ENCODE assay signal across 8 mouse cellular contexts in the genomic region with DNA sequence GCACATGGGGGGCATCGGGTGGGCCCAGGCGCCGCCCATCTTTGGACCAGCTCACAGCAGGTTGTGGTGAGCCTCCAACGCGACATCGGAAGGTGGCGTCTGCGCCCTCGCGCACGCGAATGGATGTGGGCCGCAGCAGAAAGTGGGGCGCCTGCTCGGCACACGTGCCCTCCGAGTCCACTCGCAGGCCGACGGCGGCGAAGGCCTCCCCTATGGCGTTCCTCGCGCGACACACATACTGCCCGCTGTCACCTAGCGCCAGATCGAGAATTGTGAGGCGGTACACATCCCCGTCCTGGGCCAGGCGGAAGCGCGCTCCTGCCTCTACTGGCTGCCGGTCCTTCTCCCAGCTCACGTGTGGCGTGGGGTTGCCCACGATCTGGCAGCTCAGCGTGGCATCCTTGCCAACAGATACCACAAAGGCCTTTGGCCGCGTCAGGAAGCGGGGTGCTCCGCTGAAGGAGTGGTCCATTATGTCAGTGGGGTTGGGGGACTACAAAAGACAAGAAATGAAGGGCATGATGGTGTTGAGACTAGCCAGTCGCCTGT. TPM values are rescaled to one million over a fixed set of nuclear protein-coding genes. Genes with fewer than 3 reads are reported as not detected.
A peak's percentile ranks its signal among the peaks of the same experiment; 100 is the strongest.
DNase-seq lines count a peak whose midpoint lies in the region; ATAC-seq and TF ChIP-seq lines count a peak whose summit lies in the region.

A gene (minus strand): TSS at position 499 of the 549 bp plus-strand sequence.

- peak within 1 kb of the TSS; percentile 10; the same call in 1 of the 2 replicates for H3K4me3 ChIP-seq in liver, embryonic 11.5 days (ENCODE audit: low read depth, low read length)
- H3K4me3 ChIP-seq in liver, postnatal 0 days (ENCODE audit: low read depth, low read length): no peak within 1 kb of the TSS
- H3K4me3 ChIP-seq in forebrain, embryonic 10.5 days: peak within 1 kb of the TSS; percentile 39
- peak within 1 kb of the TSS; percentile 32 for H3K4me3 ChIP-seq in midbrain, embryonic 13.5 days (replicated peaks)
- no peak within 1 kb of the TSS for H3K4me3 ChIP-seq in cerebellum, adult 2 months (replicated peaks; ENCODE audit: insufficient read depth, low read depth, low read length)
- H3K4me3 ChIP-seq in kidney, adult 2 months (ENCODE audit: insufficient read depth, low read depth, low read length): no peak within 1 kb of the TSS

- no peak within 1 kb of the TSS for H3K9ac ChIP-seq in liver, embryonic 11.5 days (ENCODE audit: low read depth, low read length)
- H3K9ac ChIP-seq in liver, postnatal 0 days (replicated peaks): no peak within 1 kb of the TSS
- no peak within 1 kb of the TSS for H3K9ac ChIP-seq in midbrain, embryonic 13.5 days (replicated peaks)

- no peak for TF ChIP-seq CTCF in liver, postnatal 0 days (IDR thresholded peaks at IDR 0.05; ENCODE audit: low read depth)
- TF ChIP-seq CTCF in cerebellum, adult 2 months (IDR thresholded peaks at IDR 0.05; ENCODE audit: borderline replicate concordance, insufficient read depth, low read depth, low read length): no peak
- TF ChIP-seq CTCF in kidney, adult 2 months (conservative IDR thresholded peaks at IDR 0.05; ENCODE audit: insufficient read depth, insufficient read length, low read depth, low read length): no peak

- intact Hi-C loops in heart, postnatal 10 days (cut with DNase I): no loop called here

- no peak for TF ChIP-seq POLR2A in cerebellum, adult 2 months (IDR thresholded peaks at IDR 0.05; ENCODE audit: borderline replicate concordance, insufficient read depth, low read length)
- no peak for TF ChIP-seq POLR2A in kidney, adult 2 months (IDR thresholded peaks at IDR 0.05; ENCODE audit: low read depth, low read length)

- DNase-seq in liver, embryonic 11.5 days (ENCODE audit: low spot score): no peak
- DNase-seq in liver, postnatal 0 days: no peak
- no peak for DNase-seq in forebrain, embryonic 10.5 days (ENCODE audit: extremely low spot score, low spot score)
- DNase-seq in heart, postnatal 10 days: peak in 1 of 2 experiments; percentile 47
- no peak for DNase-seq in cerebellum, adult 2 months
- DNase-seq in ovary, postnatal 10 days (ENCODE audit: low spot score): no peak
- DNase-seq in kidney, adult 2 months: no peak

- H3K4me2 ChIP-seq in liver, embryonic 11.5 days: peak within 1 kb of the TSS; percentile 37
- no peak within 1 kb of the TSS for H3K4me2 ChIP-seq in liver, postnatal 0 days (ENCODE audit: low read depth, low read length)
- H3K4me2 ChIP-seq in midbrain, embryonic 13.5 days (replicated peaks): peak within 1 kb of the TSS; percentile 49

- 19% methylated on average over 44 of the region's 44 CpGs for WGBS in liver, embryonic 11.5 days
- WGBS in liver, postnatal 0 days (ENCODE audit: insufficient replicate concordance): 20% methylated on average over 44 of the region's 44 CpGs
- 17% methylated on average over 44 of the region's 44 CpGs for WGBS in forebrain, embryonic 10.5 days
- 18% methylated on average over 37 of the region's 44 CpGs for WGBS in midbrain, embryonic 13.5 days
- 13% methylated on average over 44 of the region's 44 CpGs for WGBS in cerebellum, adult 2 months
- 15% methylated on average over 44 of the region's 44 CpGs for WGBS in kidney, adult 2 months

- H3K27me3 ChIP-seq in liver, embryonic 11.5 days (replicated peaks; ENCODE audit: control insufficient read depth, insufficient read depth, low read length): peaks cover 76% of the 10 kb centered on the region
- peaks cover 52% of the 10 kb centered on the region for H3K27me3 ChIP-seq in liver, postnatal 0 days (ENCODE audit: insufficient read depth, low read length)
- H3K27me3 ChIP-seq in forebrain, embryonic 10.5 days (ENCODE audit: poor library complexity, severe bottlenecking): peaks cover 83% of the 10 kb centered on the region
- peaks cover 64% of the 10 kb centered on the region for H3K27me3 ChIP-seq in midbrain, embryonic 13.5 days
- H3K27me3 ChIP-seq in cerebellum, adult 2 months (ENCODE audit: control insufficient read depth, insufficient read depth, low read length): no peaks in the 10 kb centered on the region; the same call in 1 of the 2 replicates
- H3K27me3 ChIP-seq in kidney, adult 2 months (replicated peaks; ENCODE audit: control insufficient read depth, insufficient read depth, low read length): no peaks in the 10 kb centered on the region; the same call in 1 of the 2 replicates

- H3K27ac ChIP-seq in liver, embryonic 11.5 days (ENCODE audit: low read depth, low read length): no peak within 1 kb of the TSS
- no peak within 1 kb of the TSS for H3K27ac ChIP-seq in liver, postnatal 0 days (ENCODE audit: low read depth)
- H3K27ac ChIP-seq in forebrain, embryonic 10.5 days: no peak within 1 kb of the TSS
- H3K27ac ChIP-seq in midbrain, embryonic 13.5 days: no peak within 1 kb of the TSS
- no peak within 1 kb of the TSS for H3K27ac ChIP-seq in cerebellum, adult 2 months (ENCODE audit: insufficient read depth, low read length)
- H3K27ac ChIP-seq in kidney, adult 2 months (ENCODE audit: insufficient read depth, low read depth, low read length): no peak within 1 kb of the TSS

- peaks cover 3% of the 10 kb centered on the region; the same call in 1 of the 2 replicates for H3K4me1 ChIP-seq in liver, embryonic 11.5 days (replicated peaks; ENCODE audit: control insufficient read depth, insufficient read depth, low read length)
- 0 out of 2 replicates have a peak, but pooled peaks cover 2% of the 10 kb centered on the region for H3K4me1 ChIP-seq in liver, postnatal 0 days (ENCODE audit: insufficient read depth)
- H3K4me1 ChIP-seq in forebrain, embryonic 10.5 days: peaks cover 20% of the 10 kb centered on the region
- H3K4me1 ChIP-seq in midbrain, embryonic 13.5 days (replicated peaks): peaks cover 8% of the 10 kb centered on the region
- peaks cover 2% of the 10 kb centered on the region; the same call in 1 of the 2 replicates for H3K4me1 ChIP-seq in cerebellum, adult 2 months (ENCODE audit: control insufficient read depth, insufficient read depth, low read length)
- H3K4me1 ChIP-seq in kidney, adult 2 months (ENCODE audit: control insufficient read depth, insufficient read depth, low read length): no peaks in the 10 kb centered on the region

- no peaks in the 10 kb centered on the region for H3K9me3 ChIP-seq in liver, embryonic 11.5 days (ENCODE audit: control insufficient read depth, low read length)
- H3K9me3 ChIP-seq in liver, postnatal 0 days (ENCODE audit: low read length): no peaks in the 10 kb centered on the region
- no peaks in the 10 kb centered on the region for H3K9me3 ChIP-seq in forebrain, embryonic 10.5 days
- H3K9me3 ChIP-seq in midbrain, embryonic 13.5 days: no peaks in the 10 kb centered on the region

- ATAC-seq in liver, embryonic 11.5 days (replicated peaks; ENCODE audit: low FRiP score): no peak
- ATAC-seq in liver, postnatal 0 days: no peak
- no peak for ATAC-seq in midbrain, embryonic 13.5 days

- no peak for TF ChIP-seq EP300 in liver, postnatal 0 days (IDR thresholded peaks at IDR 0.05; ENCODE audit: low read depth)

- H3K36me3 ChIP-seq in liver, embryonic 11.5 days (ENCODE audit: control insufficient read depth, insufficient read depth, low read length): no peaks in the 10 kb centered on the region
- no peaks in the 10 kb centered on the region for H3K36me3 ChIP-seq in liver, postnatal 0 days (replicated peaks; ENCODE audit: insufficient read depth, low read length)
- no peaks in the 10 kb centered on the region for H3K36me3 ChIP-seq in forebrain, embryonic 10.5 days (replicated peaks)
- H3K36me3 ChIP-seq in midbrain, embryonic 13.5 days: no peaks in the 10 kb centered on the region
- no peaks in the 10 kb centered on the region for H3K36me3 ChIP-seq in kidney, adult 2 months (ENCODE audit: control insufficient read depth, insufficient read depth, low read length)

RNA-seq across cellular contexts. Expression of the gene that starts here (rescaled TPM):
- 0.64 and 1.2 TPM in 2 replicates for polyA plus RNA-seq in liver, embryonic 11.5 days (2014; fragmentation: Nextera tagmentation; extraction: Ambion mirVana)
- 0.31 and 0.49 TPM in 2 replicates for polyA plus RNA-seq in liver, postnatal 0 days (2015; fragmentation: Nextera tagmentation; extraction: Ambion mirVana)
- 0.01 TPM in 1 of 2 replicates, not detected in the other for polyA plus RNA-seq in forebrain, embryonic 10.5 days (2016; fragmentation: Nextera tagmentation; extraction: Ambion mirVana)
- total RNA-seq in heart, postnatal 10 days (2021): 100 to 1,000 TPM; 427 to 465 TPM
- polyA plus RNA-seq in midbrain, embryonic 13.5 days (2015; fragmentation: Nextera tagmentation; extraction: Ambion mirVana): 0.04 and 0.08 TPM in 2 replicates
- 0.43 and 0.52 TPM in 2 replicates for polyA plus RNA-seq in cerebellum, adult 2 months (2012; rRNA removed)
- polyA plus RNA-seq in kidney, adult 2 months (2012; rRNA removed): 0.15 and 6.2 TPM in 2 replicates

Comparison
In these comparisons a context has a peak if more than half of its experiments do, and no peak if none do; other contexts are left out.
1. H3K4me3 ChIP-seq: peak in liver, embryonic 11.5 days (single experiment), forebrain, embryonic 10.5 days (single experiment) and midbrain, embryonic 13.5 days (single experiment); none in liver, postnatal 0 days (single experiment), cerebellum, adult 2 months (single experiment) and kidney, adult 2 months (single experiment).